Mouse (Mus musculus) myocyte (in vitro differentiated cells): ENCODE measurements around the gene Gm5678. TPM values are rescaled to one million over a fixed set of nuclear protein-coding genes. Genes with fewer than 3 reads are reported as not detected.

Experiments used
- H3K27me3 ChIP-seq: one replicate; pipeline ENCODE4 v1.6.1; 2011; ENCODE audit not compliant: control insufficient read depth, insufficient read depth, insufficient read length
- H3K36me3 ChIP-seq: one replicate; pipeline ENCODE4 v1.6.1; 2011; ENCODE audit not compliant: control insufficient read depth, insufficient read depth
- H3K4me2 ChIP-seq: one replicate; pipeline ENCODE4 v1.6.1; 2011; ENCODE audit warnings: low read depth, control low read depth
- H3K4me3 ChIP-seq: one replicate; pipeline ENCODE4 v1.5.1; 2011; ENCODE audit warnings: mild to moderate bottlenecking, control low read depth, moderate library complexity
- H3K79me2 ChIP-seq: one replicate; pipeline ENCODE4 v1.6.1; 2011; ENCODE audit not compliant: control insufficient read depth, insufficient read depth
- H3ac ChIP-seq: one replicate; pipeline ENCODE4 v1.6.1; 2011; ENCODE audit not compliant: control insufficient read depth, insufficient read length
- CEBPB ChIP-seq: IDR thresholded peaks from 2 replicates; pipeline ENCODE4 v1.6.1; 2011; ENCODE audit warnings: mild to moderate bottlenecking, moderate library complexity; ENCODE audit not compliant: poor library complexity, insufficient read depth, severe bottlenecking
- E2F4 ChIP-seq: IDR thresholded peaks from one replicate; pipeline ENCODE4 v1.6.1; 2011; ENCODE audit warnings: mild to moderate bottlenecking, control low read depth, moderate library complexity; ENCODE audit not compliant: insufficient read depth
- MAX ChIP-seq: IDR thresholded peaks from one replicate; pipeline ENCODE4 v1.6.1; 2011; ENCODE audit warnings: low read depth, mild to moderate bottlenecking, control low read depth
- MYOD1 ChIP-seq, 3 experiments: IDR thresholded peaks; one replicate each; pipeline ENCODE4 v1.6.1; 2011; ENCODE audit warnings: control low read depth in 2 of 3, low read depth in 2 of 3, mild to moderate bottlenecking in 2 of 3, moderate library complexity in 1 of 3; ENCODE audit not compliant: insufficient read length in 2 of 3, control insufficient read depth in 1 of 3
- MYOG ChIP-seq, 3 experiments: IDR thresholded peaks; one replicate each; pipeline ENCODE4 v1.6.1; 2011; ENCODE audit warnings: control low read depth in 2 of 3, low read depth in 2 of 3, mild to moderate bottlenecking in 2 of 3; ENCODE audit not compliant: insufficient read length in 2 of 3, control insufficient read depth in 1 of 3, insufficient read depth in 1 of 3
- POLR2A ChIP-seq: IDR thresholded peaks from one replicate; pipeline ENCODE4 v1.6.1; 2011; ENCODE audit warnings: low read depth, mild to moderate bottlenecking, control low read depth, moderate library complexity; ENCODE audit not compliant: insufficient read length
- POLR2AphosphoS2 ChIP-seq: IDR thresholded peaks from one replicate; pipeline ENCODE4 v1.6.1; 2011; ENCODE audit warnings: low read depth, control low read depth; ENCODE audit not compliant: insufficient read length
- REST ChIP-seq: IDR thresholded peaks from one replicate; pipeline ENCODE4 v1.6.1; 2011; ENCODE audit warnings: mild to moderate bottlenecking, control low read depth, moderate library complexity; ENCODE audit not compliant: insufficient read depth, insufficient read length
- SRF ChIP-seq: IDR thresholded peaks from one replicate; pipeline ENCODE4 v1.6.1; 2011; ENCODE audit warnings: low read depth; ENCODE audit not compliant: control insufficient read depth, insufficient read length
- TCF12 ChIP-seq: IDR thresholded peaks from one replicate; pipeline ENCODE4 v1.6.1; 2011; ENCODE audit warnings: mild to moderate bottlenecking, control low read depth; ENCODE audit not compliant: poor library complexity, insufficient read depth, severe bottlenecking
- TCF3 ChIP-seq: IDR thresholded peaks from one replicate; pipeline ENCODE4 v1.6.1; 2011; ENCODE audit warnings: low read depth, control low read depth; ENCODE audit not compliant: insufficient read length
- USF1 ChIP-seq: IDR thresholded peaks from one replicate; pipeline ENCODE4 v1.6.1; 2011; ENCODE audit warnings: low read depth, mild to moderate bottlenecking, control low read depth, moderate library complexity
- polyA plus RNA-seq: library from polyadenylated mRNA; unstranded; fragments of >200 nt; fragmentation: generic; extraction: Trizol; gene quantifications from one replicate; pipeline ENCODE4 v1.2.1, GENCODE M21; 2012; ENCODE audit warnings: missing spikeins

The Gm5678 gene
- polyA plus RNA-seq, 1 experiment: not detected

DNA sequence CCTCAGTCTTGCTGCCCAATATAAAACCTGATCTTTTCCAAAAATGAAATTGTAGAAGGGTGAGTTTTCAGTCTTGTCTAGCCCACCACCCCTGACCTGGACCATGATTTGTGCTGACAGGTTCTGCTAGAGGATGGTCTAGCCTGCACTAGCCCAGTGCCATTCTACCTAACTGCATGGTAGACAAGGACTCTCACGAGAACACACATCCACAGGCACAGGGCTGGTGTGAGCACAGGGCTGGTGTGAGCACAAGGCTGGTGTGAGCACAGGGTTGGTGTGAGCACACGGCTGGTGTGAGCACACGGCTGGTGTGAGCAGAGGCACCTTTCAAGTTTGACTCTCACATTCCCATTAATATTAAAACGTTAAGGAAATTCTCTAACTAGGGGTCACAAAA lies 3.2 kb upstream of the Gm5678 start:
- no peak overlapping the region for H3ac ChIP-seq
- H3K4me2 ChIP-seq: no peak overlapping the region
- TF ChIP-seq POLR2AphosphoS2 (no peak), SRF (no peak), USF1 (no peak), MAX (no peak), POLR2A (no peak), TCF3 (no peak), CEBPB (no peak), MYOG (IDR thresholded peaks at IDR 0.05; ENCODE audit: control insufficient read depth in 1 of 3, insufficient read depth in 1 of 3, insufficient read length in 2 of 3, low read depth in 2 of 3) (no peak), E2F4 (no peak), TCF12 (no peak), MYOD1 (IDR thresholded peaks at IDR 0.05; ENCODE audit: control insufficient read depth in 1 of 3, insufficient read length in 2 of 3, low read depth in 2 of 3) (no peak), REST (no peak)
- H3K36me3 ChIP-seq: no peaks in the 10 kb centered on the region
- H3K79me2 ChIP-seq: no peaks in the 10 kb centered on the region
- no peak overlapping the region for H3K4me3 ChIP-seq
- H3K27me3 ChIP-seq: peaks cover 4% of the 10 kb centered on the region

DNA sequence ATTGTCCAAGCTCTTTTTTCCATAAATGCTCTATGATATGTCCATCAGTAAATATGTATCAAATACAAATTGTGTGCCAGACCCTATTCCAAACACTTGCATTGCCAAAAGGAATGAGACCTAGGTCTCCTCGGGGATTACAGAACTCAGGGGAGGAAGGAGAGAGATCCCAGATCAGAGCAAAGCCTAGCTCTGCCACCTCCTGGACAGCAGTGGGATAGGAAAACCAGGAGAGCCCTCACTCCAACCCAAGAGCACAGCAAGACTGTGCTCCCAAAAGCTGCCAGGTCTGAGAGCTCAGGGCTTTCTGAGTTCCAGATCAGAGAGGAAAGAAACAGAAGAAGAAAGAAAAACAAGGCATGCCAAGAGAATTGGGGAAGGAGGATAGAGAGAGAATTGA lies 1.2 kb upstream of the Gm5678 start:
- no peak overlapping the region for H3K4me2 ChIP-seq
- H3K36me3 ChIP-seq: no peaks in the 10 kb centered on the region
- no peak overlapping the region for H3K4me3 ChIP-seq
- no peaks in the 10 kb centered on the region for H3K79me2 ChIP-seq
- H3K27me3 ChIP-seq: peaks cover 4% of the 10 kb centered on the region
- no peak for TF ChIP-seq USF1
- no peak for TF ChIP-seq POLR2AphosphoS2
- no peak overlapping the region for H3ac ChIP-seq

DNA sequence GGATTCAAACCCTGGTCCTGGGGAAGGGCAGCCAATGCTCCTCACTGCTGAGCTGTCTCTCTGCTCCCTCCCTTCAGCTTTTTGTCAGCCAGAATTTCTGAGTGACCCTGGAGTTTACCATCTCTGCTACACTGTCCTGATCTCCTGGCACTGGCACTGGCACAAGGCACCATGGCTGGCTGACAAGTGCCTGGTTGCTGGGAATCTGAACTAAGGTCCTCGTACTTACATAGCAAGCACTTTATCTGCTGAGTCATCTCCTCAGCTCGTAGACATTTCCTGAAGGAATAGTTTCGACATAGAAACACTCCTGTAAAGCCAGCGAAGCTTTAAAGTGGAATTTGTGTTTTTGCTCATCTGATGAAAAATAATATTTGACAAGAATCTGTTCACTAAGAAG lies 16.1 kb downstream of the Gm5678 start:
- no peaks in the 10 kb centered on the region for H3K36me3 ChIP-seq
- no peaks in the 10 kb centered on the region for H3K27me3 ChIP-seq
- no peak overlapping the region for H3K4me2 ChIP-seq
- H3ac ChIP-seq: no peak overlapping the region
- no peaks in the 10 kb centered on the region for H3K79me2 ChIP-seq
- no peak overlapping the region for H3K4me3 ChIP-seq
- TF ChIP-seq MYOG (IDR thresholded peaks at IDR 0.05; ENCODE audit: control insufficient read depth in 1 of 3, insufficient read depth in 1 of 3, insufficient read length in 2 of 3, low read depth in 2 of 3) (no peak), E2F4 (no peak), CEBPB (no peak), MAX (no peak), REST (no peak)

DNA sequence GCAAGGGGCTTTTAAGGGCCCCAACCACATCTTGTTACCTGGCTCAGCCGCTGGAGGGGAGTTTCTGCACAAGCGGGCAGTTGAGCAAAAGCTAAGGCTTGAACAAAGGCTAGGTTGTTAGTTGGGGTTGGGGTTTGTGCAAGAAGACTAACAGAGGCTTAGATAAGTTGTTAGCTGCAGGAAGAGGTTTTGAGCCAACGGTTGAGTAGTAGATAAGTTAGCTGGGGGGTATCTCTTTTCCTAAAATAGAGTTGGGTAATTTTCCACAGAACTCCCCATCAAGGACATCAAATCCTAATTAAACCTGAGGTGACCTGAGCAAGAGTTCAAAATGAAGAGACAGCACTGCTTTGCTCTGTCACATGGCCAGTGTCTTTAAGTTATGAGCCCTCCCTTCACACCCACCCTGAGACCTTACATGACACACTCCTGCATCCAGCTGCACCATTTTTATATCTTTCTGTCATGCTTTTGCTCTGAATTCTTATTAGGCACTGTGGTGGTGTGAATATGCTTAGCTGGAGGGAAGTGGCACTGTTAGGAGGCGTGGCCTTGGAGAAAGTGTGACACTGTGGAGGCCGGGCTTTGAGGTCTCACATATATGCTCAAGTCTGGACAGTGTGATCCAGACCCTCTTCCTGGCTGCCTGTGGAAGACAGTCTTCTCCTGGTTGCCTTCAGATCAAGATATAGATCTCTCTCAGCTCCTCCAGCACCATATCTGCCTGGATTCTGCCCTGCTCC lies 20.7 kb downstream of the Gm5678 start:
- H3K36me3 ChIP-seq: no peaks in the 10 kb centered on the region
- H3ac ChIP-seq: no peak overlapping the region
- H3K4me2 ChIP-seq: no peak overlapping the region
- H3K27me3 ChIP-seq: no peaks in the 10 kb centered on the region
- TF ChIP-seq REST (no peak), POLR2A (no peak), TCF3 (no peak), MYOG (IDR thresholded peaks at IDR 0.05; ENCODE audit: control insufficient read depth in 1 of 3, insufficient read depth in 1 of 3, insufficient read length in 2 of 3, low read depth in 2 of 3) (no peak)
- no peaks in the 10 kb centered on the region for H3K79me2 ChIP-seq
- H3K4me3 ChIP-seq: no peak overlapping the region

GRCm38 (mm10) chr16:93667976-93668375 lies 40.1 kb downstream of the Gm5678 start:
- no peak for TF ChIP-seq POLR2A
- TF ChIP-seq REST: no peak
- no peak for TF ChIP-seq E2F4
- TF ChIP-seq CEBPB: no peak
- no peak for TF ChIP-seq MYOD1 (IDR thresholded peaks at IDR 0.05; ENCODE audit: control insufficient read depth in 1 of 3, insufficient read length in 2 of 3, low read depth in 2 of 3)
- no peak for TF ChIP-seq TCF12
- TF ChIP-seq TCF3: no peak
- no peak for TF ChIP-seq MYOG (IDR thresholded peaks at IDR 0.05; ENCODE audit: control insufficient read depth in 1 of 3, insufficient read depth in 1 of 3, insufficient read length in 2 of 3, low read depth in 2 of 3)
- no peak for TF ChIP-seq USF1
- Histone ChIP-seq H3ac (no peak overlapping the region), H3K4me2 (no peak overlapping the region), H3K36me3 (no peaks in the 10 kb centered on the region), H3K4me3 (no peak overlapping the region), H3K79me2 (no peaks in the 10 kb centered on the region), H3K27me3 (no peaks in the 10 kb centered on the region)
